Mouse (Mus musculus): Measurements from ENCODE around the gene Grik1. TPM values are rescaled to one million over a fixed set of nuclear protein-coding genes. Genes with fewer than 3 reads are reported as not detected.

Gene Grik1
- polyA plus RNA-seq, 1 experiment from 2014 or later = 7.3 TPM

DNA sequence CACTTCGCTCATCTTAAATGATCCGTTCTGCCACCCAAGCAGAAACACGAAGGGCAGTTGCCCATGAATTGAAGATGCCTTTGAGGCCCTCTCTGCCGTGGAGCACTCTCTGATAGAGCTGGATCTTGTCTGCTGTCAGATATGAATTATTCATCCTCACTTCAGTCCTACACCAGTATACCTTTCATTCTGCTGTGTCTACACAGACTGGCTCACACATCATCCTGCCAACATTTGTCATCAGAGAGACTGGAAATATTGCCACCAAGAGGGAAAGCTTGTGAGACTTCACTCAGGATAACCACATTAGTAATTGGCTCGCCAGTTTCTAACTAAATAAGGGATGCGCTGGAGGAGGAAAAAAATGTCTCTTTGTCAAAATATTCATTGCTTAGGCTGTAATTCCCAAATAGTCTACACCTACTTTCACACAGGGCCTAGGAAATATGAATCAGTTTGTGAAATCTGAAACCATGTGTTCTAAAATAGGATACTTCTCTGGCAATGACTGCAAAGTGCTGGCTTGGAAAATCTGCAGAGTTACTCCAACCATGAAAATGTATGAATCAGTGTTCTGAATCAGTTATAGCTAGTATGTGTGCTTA lies 102.5 kb downstream of the Grik1 start:
- WGBS = 80% methylated on average over 6 of the region's 6 CpGs
- Histone ChIP-seq H3K4me1 (ENCODE audit: control insufficient read depth, insufficient read depth, low read length) (no peaks in the 10 kb centered on the region), H3K4me2 (ENCODE audit: low read length) (no peak overlapping the region), H3K9me3 (replicated peaks; ENCODE audit: control insufficient read depth, low read length) (no peaks in the 10 kb centered on the region), H3K9ac (ENCODE audit: low read length) (no peak overlapping the region), H3K27ac (ENCODE audit: low read depth, low read length) (no peak overlapping the region), H3K4me3 (ENCODE audit: low read depth, low read length) (no peak overlapping the region), H3K36me3 (ENCODE audit: control insufficient read depth, insufficient read depth, low read length) (no peaks in the 10 kb centered on the region), H3K27me3 (replicated peaks; ENCODE audit: control insufficient read depth, insufficient read depth, low read length) (no peaks in the 10 kb centered on the region)
- DNase-seq (ENCODE audit: low spot score) (no peak), ATAC-seq (no peak)

DNA sequence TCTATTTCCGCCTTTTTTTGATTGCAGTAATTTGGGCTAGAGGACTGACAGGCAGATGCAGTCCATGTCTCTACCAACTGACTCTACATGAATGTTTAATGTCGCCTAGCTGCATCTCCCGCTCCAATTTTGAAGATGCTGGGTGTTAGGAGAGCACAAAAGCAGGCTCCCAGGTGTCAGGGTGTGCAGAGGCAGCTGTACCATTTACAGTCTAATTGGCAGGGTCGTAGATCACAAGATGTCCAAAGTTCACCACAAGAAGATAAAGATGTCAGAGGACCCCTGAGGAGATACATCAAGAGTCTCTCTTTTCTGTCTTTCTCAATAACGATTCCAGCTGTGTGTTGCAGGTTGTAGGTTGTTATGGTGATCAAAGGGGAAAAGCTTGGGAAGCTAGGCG lies 111.3 kb downstream of the Grik1 start:
- Histone ChIP-seq H3K4me2 (ENCODE audit: low read length) (no peak overlapping the region), H3K27me3 (replicated peaks; ENCODE audit: control insufficient read depth, insufficient read depth, low read length) (no peaks in the 10 kb centered on the region), H3K9me3 (replicated peaks; ENCODE audit: control insufficient read depth, low read length) (no peaks in the 10 kb centered on the region), H3K27ac (ENCODE audit: low read depth, low read length) (no peak overlapping the region), H3K4me3 (ENCODE audit: low read depth, low read length) (no peak overlapping the region), H3K9ac (ENCODE audit: low read length) (no peak overlapping the region), H3K36me3 (ENCODE audit: control insufficient read depth, insufficient read depth, low read length) (no peaks in the 10 kb centered on the region), H3K4me1 (ENCODE audit: control insufficient read depth, insufficient read depth, low read length) (peaks cover 8% of the 10 kb centered on the region; the same call in 1 of the 2 replicates)
- WGBS = 72% methylated on average over 6 of the region's 6 CpGs
- ATAC-seq (no peak; the same call in 1 of the 2 replicates), DNase-seq (ENCODE audit: low spot score) (peak; percentile 18)

DNA sequence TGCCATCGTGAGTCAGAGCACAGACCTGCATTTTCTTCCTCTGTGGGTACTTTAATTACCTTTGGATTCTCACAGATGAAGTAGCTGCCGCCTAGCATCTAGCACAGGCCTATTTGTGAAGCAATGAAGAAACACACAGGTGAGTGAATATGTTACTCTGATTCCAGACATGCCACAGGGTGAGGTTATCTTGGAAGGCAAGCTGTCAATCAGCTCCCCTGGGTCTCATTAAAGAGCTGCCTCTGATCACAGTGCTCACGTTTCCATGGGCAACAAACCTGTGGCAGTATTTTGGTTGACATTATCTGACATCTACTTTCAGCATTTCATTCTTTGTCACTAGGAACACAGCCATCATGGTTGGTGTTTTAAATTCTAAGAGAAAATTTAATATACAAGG lies 112.7 kb downstream of the Grik1 start:
- Histone ChIP-seq H3K4me2 (ENCODE audit: low read length) (no peak overlapping the region), H3K4me1 (ENCODE audit: control insufficient read depth, insufficient read depth, low read length) (peaks cover 9% of the 10 kb centered on the region; the same call in 1 of the 2 replicates), H3K4me3 (ENCODE audit: low read depth, low read length) (no peak overlapping the region), H3K9ac (ENCODE audit: low read length) (no peak overlapping the region), H3K27me3 (replicated peaks; ENCODE audit: control insufficient read depth, insufficient read depth, low read length) (no peaks in the 10 kb centered on the region), H3K27ac (ENCODE audit: low read depth, low read length) (no peak overlapping the region), H3K36me3 (ENCODE audit: control insufficient read depth, insufficient read depth, low read length) (no peaks in the 10 kb centered on the region), H3K9me3 (replicated peaks; ENCODE audit: control insufficient read depth, low read length) (no peaks in the 10 kb centered on the region)
- no peak for ATAC-seq
- WGBS = 57% methylated on average over 3 of the region's 3 CpGs
- DNase-seq (ENCODE audit: low spot score) = peak; percentile 25

DNA sequence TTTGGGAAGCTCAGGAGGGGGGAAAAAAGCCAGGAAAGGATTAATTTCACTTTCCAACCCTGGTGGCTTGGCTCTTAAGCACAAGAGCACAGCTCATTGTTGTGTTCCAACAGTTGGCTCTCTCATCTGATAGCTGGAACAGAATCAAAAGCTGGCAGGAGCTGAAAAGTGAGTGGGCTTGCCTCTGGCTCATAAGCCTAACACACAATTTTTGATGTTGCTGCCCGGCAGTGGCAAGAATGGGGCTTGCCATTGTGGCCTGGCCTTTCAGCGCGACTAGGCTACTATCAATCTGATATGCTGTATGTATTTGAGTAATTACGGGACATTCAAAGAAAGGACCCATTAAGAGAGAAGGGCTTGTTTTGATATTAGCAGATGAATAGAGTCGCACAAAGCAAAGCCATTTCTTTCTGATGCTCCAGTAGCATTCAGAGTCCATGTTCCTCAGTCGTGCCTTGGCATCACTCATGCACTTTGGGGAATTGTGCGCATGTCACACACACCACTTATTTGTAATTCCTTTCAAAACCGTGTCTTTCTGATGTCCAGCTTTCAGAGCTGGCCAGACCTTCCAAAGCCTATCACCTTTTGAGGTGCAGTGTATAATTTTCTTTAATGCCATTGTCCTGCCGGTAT lies 115.9 kb downstream of the Grik1 start:
- DNase-seq (ENCODE audit: low spot score) (peak; percentile 89), ATAC-seq (peak; percentile 83)
- peaks cover 9% of the 10 kb centered on the region; the same call in 1 of the 2 replicates for H3K4me1 ChIP-seq (ENCODE audit: control insufficient read depth, insufficient read depth, low read length)
- WGBS = 35% methylated on average over 9 of the region's 9 CpGs
- H3K27ac ChIP-seq (ENCODE audit: low read depth, low read length) = peak overlapping the region; percentile 14; the same call in 1 of the 2 replicates
- no peaks in the 10 kb centered on the region for H3K36me3 ChIP-seq (ENCODE audit: control insufficient read depth, insufficient read depth, low read length)
- no peaks in the 10 kb centered on the region for H3K27me3 ChIP-seq (replicated peaks; ENCODE audit: control insufficient read depth, insufficient read depth, low read length)
- H3K4me2 ChIP-seq (ENCODE audit: low read length) = peak overlapping the region; percentile 23; the same call in 1 of the 2 replicates
- H3K9ac ChIP-seq (ENCODE audit: low read length) = no peak overlapping the region
- H3K9me3 ChIP-seq (replicated peaks; ENCODE audit: control insufficient read depth, low read length) = no peaks in the 10 kb centered on the region
- no peak overlapping the region for H3K4me3 ChIP-seq (ENCODE audit: low read depth, low read length)

DNA sequence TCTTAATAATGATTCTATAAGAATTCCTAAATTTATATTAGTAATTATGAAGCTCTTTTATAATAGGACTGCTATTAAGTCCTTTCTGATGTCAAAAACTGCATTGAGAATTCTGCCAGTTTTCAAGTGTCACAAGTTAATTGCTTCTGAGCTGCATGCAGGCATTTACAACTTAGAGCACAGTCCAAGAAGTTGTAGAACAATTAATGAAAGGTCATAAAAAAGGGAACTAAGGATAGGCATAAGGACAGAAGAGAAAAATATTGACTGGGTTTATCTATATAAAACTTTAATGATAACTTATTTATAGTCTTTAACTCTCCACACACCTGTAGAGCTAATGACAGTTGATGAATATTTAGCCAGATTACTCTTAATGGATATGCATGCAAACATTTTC lies 123.5 kb downstream of the Grik1 start:
- Histone ChIP-seq H3K4me3 (ENCODE audit: low read depth, low read length) (no peak overlapping the region), H3K9me3 (replicated peaks; ENCODE audit: control insufficient read depth, low read length) (no peaks in the 10 kb centered on the region), H3K9ac (ENCODE audit: low read length) (no peak overlapping the region), H3K4me2 (ENCODE audit: low read length) (no peak overlapping the region), H3K27ac (ENCODE audit: low read depth, low read length) (no peak overlapping the region), H3K36me3 (ENCODE audit: control insufficient read depth, insufficient read depth, low read length) (no peaks in the 10 kb centered on the region), H3K27me3 (replicated peaks; ENCODE audit: control insufficient read depth, insufficient read depth, low read length) (no peaks in the 10 kb centered on the region), H3K4me1 (ENCODE audit: control insufficient read depth, insufficient read depth, low read length) (no peaks in the 10 kb centered on the region)
- DNase-seq (ENCODE audit: low spot score) (no peak), ATAC-seq (no peak)

DNA sequence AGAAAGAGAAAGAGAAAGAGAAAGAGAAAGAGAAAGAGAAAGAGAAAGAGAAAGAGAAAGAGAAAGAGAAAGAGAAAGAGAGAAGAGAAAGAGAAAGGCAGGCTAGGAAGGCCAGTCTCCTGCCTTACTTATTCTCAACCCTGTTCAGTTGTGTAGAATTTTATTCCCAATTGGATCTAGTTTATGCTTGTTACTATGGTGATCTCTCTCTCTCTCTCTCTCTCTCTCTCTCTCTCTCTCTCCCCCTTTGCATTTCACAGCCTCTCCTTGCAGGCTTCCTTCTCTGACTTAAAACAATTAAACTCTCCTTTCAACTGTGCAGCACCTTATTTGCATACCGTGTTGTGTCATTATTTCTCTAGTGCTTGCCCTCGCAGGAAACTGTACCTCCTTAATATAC lies 147.5 kb downstream of the Grik1 start:
- Histone ChIP-seq H3K4me2 (ENCODE audit: low read length) (no peak overlapping the region), H3K27ac (ENCODE audit: low read depth, low read length) (no peak overlapping the region), H3K4me3 (ENCODE audit: low read depth, low read length) (no peak overlapping the region), H3K36me3 (ENCODE audit: control insufficient read depth, insufficient read depth, low read length) (no peaks in the 10 kb centered on the region), H3K9me3 (replicated peaks; ENCODE audit: control insufficient read depth, low read length) (no peaks in the 10 kb centered on the region), H3K27me3 (replicated peaks; ENCODE audit: control insufficient read depth, insufficient read depth, low read length) (no peaks in the 10 kb centered on the region), H3K9ac (ENCODE audit: low read length) (no peak overlapping the region), H3K4me1 (ENCODE audit: control insufficient read depth, insufficient read depth, low read length) (peaks cover 6% of the 10 kb centered on the region)
- WGBS = 15% methylated on average over 2 of the region's 2 CpGs
- peak; percentile 67 for ATAC-seq
- peak; percentile 41 for DNase-seq (ENCODE audit: low spot score)

DNA sequence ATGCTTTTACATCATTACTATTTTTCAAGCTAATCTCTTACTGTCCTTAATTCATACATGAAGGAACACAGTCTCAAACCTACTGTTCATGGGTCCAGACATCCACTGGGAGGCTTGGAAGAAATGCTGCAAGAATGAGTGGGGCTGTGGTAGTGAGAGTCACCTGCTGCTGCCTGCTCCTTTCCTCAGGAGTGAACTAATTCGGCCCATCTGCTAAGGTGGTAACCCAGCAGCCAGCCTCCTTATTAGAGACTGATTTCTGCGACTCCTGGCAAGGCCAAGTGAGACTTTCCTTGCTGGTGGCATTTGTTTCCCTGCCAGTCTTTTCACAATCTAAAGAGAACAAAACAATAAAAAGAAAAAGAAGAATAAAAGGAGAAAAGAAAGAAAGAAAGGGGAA lies 147.9 kb downstream of the Grik1 start:
- no peaks in the 10 kb centered on the region for H3K27me3 ChIP-seq (replicated peaks; ENCODE audit: control insufficient read depth, insufficient read depth, low read length)
- ATAC-seq = peak; percentile 69; the same call in 1 of the 2 replicates
- H3K27ac ChIP-seq (ENCODE audit: low read depth, low read length) = no peak overlapping the region
- peak; percentile 32 for DNase-seq (ENCODE audit: low spot score)
- no peak overlapping the region for H3K4me2 ChIP-seq (ENCODE audit: low read length)
- no peaks in the 10 kb centered on the region for H3K36me3 ChIP-seq (ENCODE audit: control insufficient read depth, insufficient read depth, low read length)
- no peaks in the 10 kb centered on the region for H3K9me3 ChIP-seq (replicated peaks; ENCODE audit: control insufficient read depth, low read length)
- no peak overlapping the region for H3K4me3 ChIP-seq (ENCODE audit: low read depth, low read length)
- 23% methylated on average over 2 of the region's 2 CpGs for whole genome bisulfite sequencing
- H3K9ac ChIP-seq (ENCODE audit: low read length) = no peak overlapping the region
- peaks cover 6% of the 10 kb centered on the region for H3K4me1 ChIP-seq (ENCODE audit: control insufficient read depth, insufficient read depth, low read length)

DNA sequence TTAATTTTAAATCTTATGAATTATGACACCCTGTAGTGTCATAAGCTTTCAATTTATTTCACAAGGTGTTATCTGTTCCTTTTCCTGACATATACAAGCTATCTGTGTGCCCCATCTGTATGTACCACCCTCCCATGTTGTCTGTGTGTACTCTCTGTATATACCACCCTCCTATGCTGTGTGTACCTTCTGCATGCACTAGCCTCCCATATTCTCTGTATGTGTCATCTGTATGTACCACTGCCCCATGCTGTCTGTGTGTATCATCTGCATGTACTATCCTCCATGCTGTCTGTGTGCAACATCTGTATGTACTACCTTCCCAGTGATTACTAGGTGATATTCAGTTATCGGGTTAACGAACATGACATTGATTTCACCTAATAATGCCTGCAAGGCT lies 148.5 kb downstream of the Grik1 start:
- WGBS = 85% methylated on average over 2 of the region's 2 CpGs

DNA sequence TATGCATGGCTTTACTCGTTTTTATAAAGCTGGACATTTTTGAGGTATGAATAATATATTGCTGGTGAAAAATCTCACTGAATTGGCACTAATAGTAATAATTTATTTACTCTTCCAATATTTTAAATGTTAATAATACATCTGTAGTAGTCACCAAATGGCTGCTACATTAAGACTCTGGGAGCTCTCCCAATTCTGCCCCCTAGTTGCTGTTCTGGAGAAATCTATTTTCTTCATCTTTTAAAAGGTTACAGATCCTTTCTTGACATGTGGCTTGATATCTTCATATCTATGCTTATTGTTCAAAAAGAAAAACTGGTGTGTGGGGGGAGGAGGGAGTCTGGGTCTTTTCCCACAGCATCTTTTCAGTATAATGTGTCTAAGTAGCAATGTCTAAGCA lies 151.2 kb downstream of the Grik1 start:
- no peak overlapping the region for H3K4me3 ChIP-seq (ENCODE audit: low read depth, low read length)
- DNase-seq (ENCODE audit: low spot score) (no peak), ATAC-seq (no peak)
- H3K4me2 ChIP-seq (ENCODE audit: low read length) = no peak overlapping the region
- H3K27me3 ChIP-seq (replicated peaks; ENCODE audit: control insufficient read depth, insufficient read depth, low read length) = no peaks in the 10 kb centered on the region
- no peak overlapping the region for H3K9ac ChIP-seq (ENCODE audit: low read length)
- H3K27ac ChIP-seq (ENCODE audit: low read depth, low read length) = no peak overlapping the region
- H3K4me1 ChIP-seq (ENCODE audit: control insufficient read depth, insufficient read depth, low read length) = peaks cover 6% of the 10 kb centered on the region
- no peaks in the 10 kb centered on the region for H3K36me3 ChIP-seq (ENCODE audit: control insufficient read depth, insufficient read depth, low read length)
- WGBS = 66% methylated on average over 1 of the region's 1 CpGs
- no peaks in the 10 kb centered on the region for H3K9me3 ChIP-seq (replicated peaks; ENCODE audit: control insufficient read depth, low read length)

More for the DNA sequence above, 148.5 kb downstream of the Grik1 start:
- ATAC-seq (no peak), DNase-seq (ENCODE audit: low spot score) (no peak)
- no peak overlapping the region for H3K9ac ChIP-seq (ENCODE audit: low read length)
- peaks cover 6% of the 10 kb centered on the region for H3K4me1 ChIP-seq (ENCODE audit: control insufficient read depth, insufficient read depth, low read length)
- H3K36me3 ChIP-seq (ENCODE audit: control insufficient read depth, insufficient read depth, low read length) = no peaks in the 10 kb centered on the region
- no peaks in the 10 kb centered on the region for H3K27me3 ChIP-seq (replicated peaks; ENCODE audit: control insufficient read depth, insufficient read depth, low read length)
- H3K4me3 ChIP-seq (ENCODE audit: low read depth, low read length) = no peak overlapping the region
- H3K9me3 ChIP-seq (replicated peaks; ENCODE audit: control insufficient read depth, low read length) = no peaks in the 10 kb centered on the region
- no peak overlapping the region for H3K27ac ChIP-seq (ENCODE audit: low read depth, low read length)
- no peak overlapping the region for H3K4me2 ChIP-seq (ENCODE audit: low read length)
